Mouse (Mus musculus): ENCODE measurements around the gene Nampt. TPM values are rescaled to one million over a fixed set of nuclear protein-coding genes. Genes with fewer than 3 reads are reported as not detected.

Gene Nampt
- polyA plus RNA-seq, 1 experiment from 2014 or later, result 34.1 TPM

DNA sequence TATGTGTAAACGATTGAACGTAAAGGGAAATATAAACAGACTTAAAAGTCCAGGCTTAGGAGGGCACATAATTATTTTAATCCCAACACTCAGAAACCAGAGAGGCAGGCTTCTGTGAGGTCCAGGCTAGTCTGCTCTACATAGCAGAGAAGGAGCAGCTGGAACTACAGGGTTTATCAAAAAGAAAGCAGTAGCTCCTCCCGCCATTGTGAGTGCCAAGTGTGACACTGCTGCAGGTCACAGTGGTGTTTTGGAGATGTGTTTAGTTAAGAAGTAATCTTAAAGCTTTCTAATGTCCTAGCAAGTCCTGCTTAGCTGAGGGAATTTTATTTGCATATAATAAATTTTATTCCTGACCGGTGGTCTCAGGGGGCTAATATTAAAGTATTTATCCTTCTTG lies 2.7 kb downstream of the Nampt start:
- Histone ChIP-seq H3K9me3 (no peaks in the 10 kb centered on the region), H3K9ac (peak overlapping the region; percentile 26; the same call in 1 of the 2 replicates), H3K4me3 (no peak overlapping the region), H3K4me2 (peak overlapping the region; percentile 9; the same call in 1 of the 2 replicates), H3K36me3 (peaks cover 13% of the 10 kb centered on the region; the same call in 1 of the 2 replicates), H3K4me1 (replicated peaks) (peaks cover 32% of the 10 kb centered on the region), H3K27ac (replicated peaks) (no peak overlapping the region), H3K27me3 (no peaks in the 10 kb centered on the region)
- WGBS, result 89% methylated on average over 4 of the region's 4 CpGs
- ATAC-seq (ENCODE audit: low read depth), result no peak

DNA sequence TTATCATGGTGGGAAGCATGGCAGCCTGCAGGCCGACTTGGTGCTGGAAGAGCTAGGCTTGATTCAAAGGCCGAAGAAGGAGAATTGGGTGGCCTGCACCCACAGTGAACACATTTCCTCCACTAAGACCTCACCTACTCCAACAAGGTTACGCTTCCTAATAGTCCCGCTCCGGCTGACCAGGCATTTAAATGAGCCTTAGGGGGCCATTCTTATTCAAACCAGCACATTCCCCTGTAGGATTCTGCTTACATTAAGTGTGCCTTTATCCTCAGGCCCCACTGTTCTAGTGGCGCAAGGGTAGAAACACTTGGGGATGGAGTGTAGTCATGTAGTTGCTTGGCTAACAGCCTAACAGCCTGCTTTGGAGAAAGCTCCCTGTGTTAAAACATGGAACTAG lies 5.2 kb downstream of the Nampt start:
- 49% methylated on average over 6 of the region's 6 CpGs for WGBS
- Histone ChIP-seq H3K9ac (no peak overlapping the region), H3K27me3 (no peaks in the 10 kb centered on the region), H3K4me2 (no peak overlapping the region), H3K9me3 (no peaks in the 10 kb centered on the region), H3K27ac (replicated peaks) (no peak overlapping the region), H3K4me1 (replicated peaks) (peaks cover 33% of the 10 kb centered on the region), H3K4me3 (no peak overlapping the region), H3K36me3 (peaks cover 13% of the 10 kb centered on the region; the same call in 1 of the 2 replicates)
- no peak for ATAC-seq (ENCODE audit: low read depth)

DNA sequence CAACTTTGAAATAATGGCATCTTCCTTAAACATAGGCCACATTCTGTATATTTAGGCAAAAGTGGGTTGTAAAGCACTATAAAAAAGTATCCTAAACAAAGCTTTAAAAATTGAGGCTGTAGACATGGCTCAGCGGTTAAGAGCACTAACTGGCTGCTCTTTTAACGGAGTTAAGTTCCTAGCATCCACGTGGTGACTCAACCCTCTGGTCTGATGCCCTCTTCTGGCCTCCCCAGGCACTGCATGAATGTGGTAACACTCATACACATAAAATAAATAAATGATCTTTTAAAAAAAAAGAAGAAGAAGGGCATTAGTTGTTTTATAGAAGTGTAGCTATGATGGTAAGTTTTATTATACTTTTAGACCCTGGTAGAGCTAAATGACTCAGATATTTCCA lies 7.6 kb downstream of the Nampt start:
- Histone ChIP-seq H3K9ac (no peak overlapping the region), H3K27me3 (no peaks in the 10 kb centered on the region), H3K9me3 (no peaks in the 10 kb centered on the region), H3K4me3 (no peak overlapping the region), H3K4me1 (replicated peaks) (peaks cover 22% of the 10 kb centered on the region), H3K4me2 (no peak overlapping the region), H3K27ac (replicated peaks) (no peak overlapping the region), H3K36me3 (peaks cover 13% of the 10 kb centered on the region; the same call in 1 of the 2 replicates)
- ATAC-seq (ENCODE audit: low read depth), result no peak
- WGBS, result 35% methylated on average over 3 of the region's 3 CpGs

DNA sequence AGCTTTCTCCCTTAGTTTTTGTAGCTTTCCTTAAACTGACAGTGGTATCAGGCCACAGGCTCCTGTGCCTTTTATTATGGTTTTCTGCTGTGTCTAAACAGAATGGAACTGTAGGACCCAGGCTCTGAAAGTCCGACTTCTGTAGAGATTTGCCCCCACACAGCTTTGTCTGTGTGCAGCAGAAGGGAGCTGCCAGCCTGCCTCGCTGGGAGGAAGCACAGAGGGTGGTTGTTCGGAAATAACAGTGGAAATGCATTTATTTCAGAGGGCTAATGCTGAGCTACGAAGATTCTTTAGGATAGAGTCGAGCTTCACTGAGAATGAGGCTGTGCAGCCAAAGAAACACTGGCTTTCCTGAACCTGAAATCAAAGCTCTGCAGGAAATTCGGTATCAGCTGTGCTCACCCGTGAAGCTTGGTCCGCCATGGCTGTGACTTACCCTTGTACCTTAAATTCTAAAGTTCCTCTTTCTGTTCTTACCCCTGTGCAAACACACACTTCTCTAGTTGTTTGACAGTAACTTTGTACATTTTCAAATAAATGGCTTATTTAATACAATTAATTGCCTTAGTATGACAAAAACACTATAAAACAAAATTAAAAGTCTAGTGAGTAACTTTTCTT lies 8.9 kb downstream of the Nampt start:
- Histone ChIP-seq H3K9me3 (no peaks in the 10 kb centered on the region), H3K36me3 (peaks cover 20% of the 10 kb centered on the region), H3K4me2 (no peak overlapping the region), H3K27me3 (no peaks in the 10 kb centered on the region), H3K9ac (0 out of 2 replicates have a peak overlapping the region, but pooled peaks have one; percentile 1), H3K4me1 (replicated peaks) (peaks cover 10% of the 10 kb centered on the region), H3K27ac (replicated peaks) (peak overlapping the region; percentile 29; the same call in 1 of the 2 replicates), H3K4me3 (no peak overlapping the region)
- ATAC-seq (ENCODE audit: low read depth), result no peak
- WGBS, result 70% methylated on average over 8 of the region's 8 CpGs

DNA sequence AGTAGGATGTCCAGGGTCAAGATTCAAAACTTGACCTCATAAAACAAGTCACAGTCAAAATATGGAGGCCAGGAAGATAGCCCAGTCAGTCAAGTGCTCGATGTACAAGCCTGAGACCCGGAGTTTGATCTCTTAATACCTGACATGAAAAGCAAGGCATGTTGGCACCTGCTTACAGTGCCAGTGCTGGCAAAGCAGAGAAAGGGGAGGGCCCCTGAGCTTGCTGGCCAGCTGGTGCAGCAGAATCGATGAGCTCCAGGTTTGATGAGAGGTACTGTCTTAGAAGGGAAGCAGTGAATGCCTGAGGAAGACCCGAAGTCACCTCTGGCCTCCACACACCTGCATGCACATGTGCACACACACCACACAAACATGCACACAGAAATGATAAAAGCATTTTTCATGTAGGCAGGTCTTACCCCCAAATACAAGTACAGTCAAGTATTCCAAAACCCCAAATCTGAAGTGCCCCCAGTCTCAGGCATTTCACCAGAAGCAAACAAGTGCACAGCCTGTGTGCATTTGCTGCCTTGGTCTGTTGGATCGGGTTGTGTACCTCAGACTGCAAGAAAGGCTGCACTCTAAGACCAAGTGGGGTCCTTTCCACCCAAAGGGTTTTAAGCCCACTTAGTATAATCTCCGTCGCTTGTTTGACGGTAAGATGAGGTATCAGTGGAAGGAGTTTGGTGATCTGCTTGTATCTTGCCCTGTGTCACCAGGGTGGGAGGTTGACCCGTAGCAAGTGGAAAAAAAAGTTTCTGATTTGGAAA lies 10.2 kb downstream of the Nampt start:
- peaks cover 21% of the 10 kb centered on the region for H3K36me3 ChIP-seq
- H3K4me2 ChIP-seq, result no peak overlapping the region
- H3K4me1 ChIP-seq (replicated peaks), result peaks cover 8% of the 10 kb centered on the region
- 94% methylated on average over 9 of the region's 9 CpGs for WGBS
- no peak overlapping the region for H3K9ac ChIP-seq
- H3K27ac ChIP-seq (replicated peaks), result no peak overlapping the region
- no peak for ATAC-seq (ENCODE audit: low read depth)
- no peaks in the 10 kb centered on the region for H3K27me3 ChIP-seq
- H3K9me3 ChIP-seq, result no peaks in the 10 kb centered on the region
- no peak overlapping the region for H3K4me3 ChIP-seq

DNA sequence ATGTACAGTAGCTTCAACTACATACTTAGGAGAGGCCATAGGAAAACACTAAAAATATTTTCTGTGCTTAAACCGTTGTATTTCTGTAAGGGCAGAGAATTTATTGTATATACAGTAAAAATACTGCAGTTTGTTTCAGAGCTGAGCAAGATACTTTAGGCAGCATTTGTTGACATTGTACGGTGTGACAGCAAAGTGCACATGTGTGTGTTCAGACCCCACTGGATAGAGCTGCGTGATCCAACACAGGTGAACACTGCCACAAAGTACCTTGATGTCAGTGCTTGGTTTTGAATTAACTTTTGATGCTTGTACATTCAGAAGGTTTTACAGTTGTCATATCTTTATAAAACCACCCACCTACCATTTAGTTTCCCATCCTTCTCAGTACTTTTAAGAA lies 12.7 kb downstream of the Nampt start:
- WGBS, result 95% methylated on average over 3 of the region's 3 CpGs
- H3K36me3 ChIP-seq, result peaks cover 37% of the 10 kb centered on the region

DNA sequence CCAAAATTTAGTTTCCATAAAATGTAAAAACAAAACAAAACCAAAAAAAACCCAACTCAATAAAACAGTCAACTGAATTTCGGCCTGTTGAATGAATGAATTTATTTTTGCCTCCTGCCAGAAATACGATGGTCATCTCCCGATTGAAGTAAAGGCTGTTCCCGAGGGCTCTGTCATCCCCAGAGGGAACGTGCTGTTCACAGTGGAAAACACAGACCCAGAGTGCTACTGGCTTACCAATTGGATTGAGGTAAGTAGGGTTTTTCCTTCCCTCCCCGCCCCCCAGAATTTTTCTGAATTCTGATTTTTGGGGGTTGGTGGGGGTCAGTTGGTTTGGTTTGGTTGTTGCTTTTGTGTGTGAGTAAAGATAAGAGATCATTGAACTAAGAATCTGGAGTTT lies 15.4 kb downstream of the Nampt start:
- Histone ChIP-seq H3K9me3 (no peaks in the 10 kb centered on the region), H3K27me3 (no peaks in the 10 kb centered on the region), H3K4me3 (no peak overlapping the region), H3K9ac (no peak overlapping the region), H3K4me1 (replicated peaks) (no peaks in the 10 kb centered on the region), H3K4me2 (no peak overlapping the region), H3K36me3 (peaks cover 57% of the 10 kb centered on the region), H3K27ac (replicated peaks) (no peak overlapping the region)
- WGBS, result 89% methylated on average over 6 of the region's 6 CpGs
- ATAC-seq (ENCODE audit: low read depth), result no peak

More for the DNA sequence above, 12.7 kb downstream of the Nampt start:
- Histone ChIP-seq H3K4me1 (replicated peaks) (peaks cover 5% of the 10 kb centered on the region), H3K27me3 (no peaks in the 10 kb centered on the region), H3K9me3 (no peaks in the 10 kb centered on the region), H3K4me3 (no peak overlapping the region), H3K4me2 (no peak overlapping the region), H3K9ac (no peak overlapping the region), H3K27ac (replicated peaks) (no peak overlapping the region)
- ATAC-seq (ENCODE audit: low read depth), result no peak

DNA sequence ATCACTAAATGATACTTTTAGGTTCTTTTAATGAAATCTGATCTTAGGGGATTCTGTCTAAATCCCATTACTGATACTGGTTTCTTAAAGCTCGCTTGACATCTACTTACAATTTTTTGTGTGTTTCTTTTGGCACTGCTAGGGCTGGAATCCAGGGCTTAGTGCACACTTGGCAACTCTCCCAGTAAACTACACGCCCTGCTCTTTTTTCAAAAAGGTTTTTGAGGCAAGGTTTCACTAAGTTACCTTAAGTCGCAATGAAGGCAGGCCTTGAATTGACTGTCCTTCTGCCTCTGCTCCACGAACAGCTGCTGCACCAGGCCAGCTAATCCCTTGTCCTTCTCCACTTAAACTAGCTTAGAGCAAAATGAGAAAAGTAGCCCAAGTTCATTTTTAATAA lies 15.9 kb downstream of the Nampt start:
- 72% methylated on average over 4 of the region's 4 CpGs for WGBS
- Histone ChIP-seq H3K4me3 (no peak overlapping the region), H3K36me3 (peaks cover 57% of the 10 kb centered on the region), H3K27ac (replicated peaks) (no peak overlapping the region), H3K9me3 (no peaks in the 10 kb centered on the region), H3K4me2 (no peak overlapping the region), H3K27me3 (no peaks in the 10 kb centered on the region), H3K4me1 (replicated peaks) (no peaks in the 10 kb centered on the region), H3K9ac (no peak overlapping the region)
- ATAC-seq (ENCODE audit: low read depth), result no peak

DNA sequence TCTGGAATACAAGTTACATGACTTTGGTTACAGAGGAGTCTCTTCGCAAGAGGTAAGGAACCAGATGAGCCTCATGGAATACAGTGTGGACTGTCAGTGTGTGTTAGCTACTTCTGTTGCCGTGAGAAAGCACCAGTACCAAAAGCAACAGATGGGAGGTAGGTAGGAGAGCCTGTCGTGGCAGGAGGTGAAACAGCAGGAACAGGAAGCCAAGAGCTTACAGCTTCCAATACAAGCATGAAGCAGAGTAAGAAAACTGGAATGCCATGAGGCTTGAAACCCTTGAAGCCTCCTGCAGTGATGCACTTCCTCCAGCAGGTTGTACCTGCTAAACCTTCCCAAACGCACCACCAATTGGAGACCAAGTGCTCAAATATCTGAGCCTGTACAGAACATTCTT lies 19.1 kb downstream of the Nampt start:
- no peaks in the 10 kb centered on the region for H3K27me3 ChIP-seq
- 90% methylated on average over 4 of the region's 4 CpGs for whole genome bisulfite sequencing
- H3K36me3 ChIP-seq, result peaks cover 75% of the 10 kb centered on the region
- no peak overlapping the region for H3K4me3 ChIP-seq
- H3K9ac ChIP-seq, result no peak overlapping the region
- H3K9me3 ChIP-seq, result no peaks in the 10 kb centered on the region
- no peak overlapping the region for H3K27ac ChIP-seq (replicated peaks)
- H3K4me1 ChIP-seq (replicated peaks), result no peaks in the 10 kb centered on the region
- no peak overlapping the region for H3K4me2 ChIP-seq
- no peak for ATAC-seq (ENCODE audit: low read depth)

DNA sequence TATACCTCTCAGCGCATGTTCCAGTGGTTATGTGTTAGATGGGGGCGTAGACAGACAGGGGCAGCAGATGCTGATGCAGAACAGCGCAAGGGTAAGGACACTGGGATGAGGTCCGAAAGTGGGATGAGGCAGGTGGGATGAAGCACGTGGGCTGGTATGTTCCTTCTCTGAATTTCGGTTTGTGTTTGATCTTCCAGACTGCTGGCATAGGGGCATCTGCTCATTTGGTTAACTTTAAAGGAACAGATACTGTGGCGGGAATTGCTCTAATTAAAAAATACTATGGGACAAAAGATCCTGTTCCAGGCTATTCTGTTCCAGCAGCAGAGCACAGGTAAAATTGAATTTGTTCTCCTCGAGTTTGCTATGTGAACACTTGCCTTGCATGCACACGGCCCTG lies 19.6 kb downstream of the Nampt start:
- Histone ChIP-seq H3K4me2 (no peak overlapping the region), H3K4me1 (replicated peaks) (no peaks in the 10 kb centered on the region), H3K27ac (replicated peaks) (no peak overlapping the region), H3K27me3 (no peaks in the 10 kb centered on the region), H3K36me3 (peaks cover 75% of the 10 kb centered on the region), H3K4me3 (no peak overlapping the region), H3K9me3 (no peaks in the 10 kb centered on the region), H3K9ac (no peak overlapping the region)
- 96% methylated on average over 9 of the region's 9 CpGs for WGBS
- ATAC-seq (ENCODE audit: low read depth), result no peak

DNA sequence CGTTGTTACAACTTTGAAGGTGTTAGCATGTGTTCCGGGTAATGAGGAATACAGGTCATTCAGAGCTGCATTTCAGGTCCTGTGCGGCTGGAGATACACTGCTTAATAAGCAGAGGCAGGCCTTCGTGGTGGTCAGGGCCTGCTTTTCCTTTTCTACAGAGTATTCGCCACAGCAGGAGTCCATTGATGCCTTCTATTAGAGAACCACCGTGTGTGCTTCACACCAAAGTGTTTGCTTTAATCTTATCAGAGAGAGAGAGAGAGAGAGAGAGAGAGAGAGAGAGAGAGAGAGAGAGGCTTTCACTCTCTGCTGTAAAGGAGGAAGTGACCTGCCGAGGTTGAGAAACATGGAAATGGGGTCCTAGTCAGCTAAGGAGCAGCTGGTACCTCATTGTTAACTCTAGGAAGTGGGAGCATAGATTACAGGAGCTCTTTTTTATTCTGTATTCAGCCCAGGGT lies 22.1 kb downstream of the Nampt start:
- H3K4me1 ChIP-seq (replicated peaks), result no peaks in the 10 kb centered on the region
- H3K4me2 ChIP-seq, result no peak overlapping the region
- no peaks in the 10 kb centered on the region for H3K27me3 ChIP-seq
- no peak overlapping the region for H3K4me3 ChIP-seq
- H3K9me3 ChIP-seq, result no peaks in the 10 kb centered on the region
- H3K27ac ChIP-seq (replicated peaks), result no peak overlapping the region
- 72% methylated on average over 7 of the region's 7 CpGs for WGBS
- no peak overlapping the region for H3K9ac ChIP-seq
- H3K36me3 ChIP-seq, result peaks cover 66% of the 10 kb centered on the region
- ATAC-seq (ENCODE audit: low read depth), result no peak

DNA sequence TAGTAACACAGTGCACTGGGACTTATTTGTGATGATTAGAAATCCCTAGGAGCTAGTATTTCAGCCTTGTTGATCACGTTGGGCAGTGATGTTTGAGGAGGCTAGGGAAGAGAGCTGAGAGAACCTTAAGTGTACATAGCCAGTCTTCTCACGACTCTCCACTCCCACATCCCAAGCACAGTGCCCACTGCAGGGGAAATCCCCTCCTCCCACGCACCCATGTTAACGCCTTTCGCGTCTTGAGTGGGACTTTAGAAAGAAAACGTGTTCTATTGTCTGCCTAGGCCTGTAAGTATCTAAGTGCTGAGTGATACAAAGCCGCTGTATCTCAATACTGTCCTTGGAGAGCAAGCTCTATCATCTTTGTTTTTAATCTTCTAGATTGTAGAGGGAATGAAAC lies 27.0 kb downstream of the Nampt start:
- H3K9me3 ChIP-seq, result no peaks in the 10 kb centered on the region
- no peak overlapping the region for H3K9ac ChIP-seq
- 92% methylated on average over 8 of the region's 8 CpGs for WGBS
- peaks cover 71% of the 10 kb centered on the region for H3K36me3 ChIP-seq
- no peak overlapping the region for H3K4me3 ChIP-seq
- no peak overlapping the region for H3K4me2 ChIP-seq
- ATAC-seq (ENCODE audit: low read depth), result no peak
- H3K27ac ChIP-seq (replicated peaks), result no peak overlapping the region
- no peaks in the 10 kb centered on the region for H3K27me3 ChIP-seq
- H3K4me1 ChIP-seq (replicated peaks), result no peaks in the 10 kb centered on the region

Data from neural tube, embryonic 13.5 days (tissue).